Mouse (Mus musculus) thymus, adult 2 months (tissue): ENCODE data around the gene Ttc1. TPM values are rescaled to one million over a fixed set of nuclear protein-coding genes. Genes with fewer than 3 reads are reported as not detected.

ENCODE experiments used
- DNase-seq: peaks from one replicate; pipeline ENCODE4 v3.0.0; 2021
- H3K27ac ChIP-seq: fragments of 200-500 bp; 2 replicates; pipeline ENCODE4 v1.5.1; 2012; ENCODE audit warnings: low read length, control low read depth; ENCODE audit not compliant: control insufficient read depth, insufficient read depth
- H3K27me3 ChIP-seq: fragments of 200-500 bp; 2 replicates; pipeline ENCODE4 v1.6.1; 2012; ENCODE audit warnings: mild to moderate bottlenecking, low read length, moderate library complexity, mixed read lengths; ENCODE audit not compliant: control insufficient read depth, insufficient read depth
- H3K36me3 ChIP-seq: fragments of 200-500 bp; 2 replicates; pipeline ENCODE4 v1.6.1; 2012; ENCODE audit warnings: mild to moderate bottlenecking, low read length, moderate library complexity; ENCODE audit not compliant: control insufficient read depth, insufficient read depth
- H3K4me1 ChIP-seq: fragments of 200-500 bp; replicated peaks from 2 replicates; pipeline ENCODE4 v1.6.1; 2012; ENCODE audit warnings: low read length; ENCODE audit not compliant: control insufficient read depth, insufficient read depth
- H3K4me3 ChIP-seq: fragments of 200-500 bp; 2 replicates; pipeline ENCODE4 v1.5.1; 2012; ENCODE audit warnings: mild to moderate bottlenecking, low read length, control low read depth, moderate library complexity; ENCODE audit not compliant: control insufficient read depth, insufficient read depth
- CTCF ChIP-seq: fragments of 200-500 bp; IDR thresholded peaks from 2 replicates; pipeline ENCODE4 v1.5.1; 2012; ENCODE audit warnings: mild to moderate bottlenecking, control low read depth, low read length, moderate library complexity, borderline replicate concordance; ENCODE audit not compliant: control insufficient read depth, poor library complexity, insufficient read depth; ENCODE audit errors: extremely low read depth
- POLR2A ChIP-seq: fragments of 200-500 bp; IDR thresholded peaks from 2 replicates; pipeline ENCODE4 v1.6.1; 2012; ENCODE audit warnings: mild to moderate bottlenecking, low read length, control low read depth, moderate library complexity; ENCODE audit not compliant: control insufficient read depth, poor library complexity, insufficient read depth; ENCODE audit errors: extremely low read depth
- WGBS: fragments of 180-500 bp; shearing (Covaris S2); methylation state at CpG from one replicate; pipeline ENCODE4 v1.1.7; 2018; 5-methylcytosine and 5-hydroxymethylcytosine counted together
- polyA plus RNA-seq: library from polyadenylated mRNA; depleted of rRNA; stranded (reverse); fragments of >200 nt; gene quantifications from 2 replicates; pipeline ENCODE4 v1.2.3, GENCODE M21; 2012

Gene Ttc1
- polyA plus RNA-seq, 1 experiment: 12.1 TPM

DNA sequence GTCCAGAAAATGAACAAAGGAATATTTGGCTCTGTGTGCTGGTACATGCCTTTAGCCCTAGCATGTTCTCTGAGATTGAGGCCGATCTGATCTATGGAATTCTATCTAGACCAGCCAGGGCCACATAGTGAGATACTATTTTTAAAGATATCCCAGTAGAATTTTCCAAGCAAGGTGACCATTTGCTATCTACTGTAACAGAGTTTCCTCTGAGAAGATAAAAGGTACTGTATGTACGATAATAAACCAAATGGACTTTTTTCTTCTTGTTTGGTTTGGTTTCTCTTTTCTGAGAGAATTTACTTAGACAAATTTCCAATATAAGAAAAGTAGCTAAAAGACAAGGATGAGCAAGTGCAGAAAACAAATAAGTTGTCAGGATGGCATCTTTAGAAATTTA, 39.4 kb downstream of the Ttc1 start:
- TF ChIP-seq POLR2A (no peak), CTCF (no peak)
- H3K36me3 ChIP-seq: peaks cover 19% of the 10 kb centered on the region
- 97% methylated on average over 2 of the region's 2 CpGs for WGBS

DNA sequence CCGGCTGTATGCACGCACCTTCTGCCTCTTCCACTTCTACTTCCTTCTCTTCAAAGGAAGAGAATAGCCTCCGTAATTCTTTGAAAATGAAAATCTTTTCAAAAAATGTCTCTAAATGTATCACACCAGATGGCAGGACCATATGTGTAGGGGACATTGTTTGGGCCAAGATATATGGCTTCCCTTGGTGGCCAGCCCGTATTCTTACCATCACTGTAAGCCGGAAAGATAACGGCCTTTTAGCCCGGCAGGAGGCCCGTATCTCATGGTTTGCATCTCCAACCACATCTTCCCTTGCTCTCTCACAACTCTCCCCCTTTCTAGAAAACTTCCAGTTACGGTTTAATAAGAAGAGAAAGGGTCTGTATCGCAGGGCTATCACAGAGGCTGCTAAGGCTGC, 42.1 kb downstream of the Ttc1 start:
- H3K4me3 ChIP-seq: no peak overlapping the region
- H3K4me1 ChIP-seq: no peaks in the 10 kb centered on the region
- no peaks in the 10 kb centered on the region for H3K27me3 ChIP-seq
- TF ChIP-seq CTCF: no peak
- no peak for TF ChIP-seq POLR2A
- H3K27ac ChIP-seq: no peak overlapping the region
- H3K36me3 ChIP-seq: peaks cover 19% of the 10 kb centered on the region
- WGBS: 98% methylated on average over 10 of the region's 10 CpGs
- DNase-seq: no peak

More for the DNA sequence above, 39.4 kb downstream of the Ttc1 start:
- no peaks in the 10 kb centered on the region for H3K27me3 ChIP-seq
- no peak for DNase-seq
- no peak overlapping the region for H3K4me3 ChIP-seq
- H3K27ac ChIP-seq: no peak overlapping the region
- H3K4me1 ChIP-seq: no peaks in the 10 kb centered on the region

DNA sequence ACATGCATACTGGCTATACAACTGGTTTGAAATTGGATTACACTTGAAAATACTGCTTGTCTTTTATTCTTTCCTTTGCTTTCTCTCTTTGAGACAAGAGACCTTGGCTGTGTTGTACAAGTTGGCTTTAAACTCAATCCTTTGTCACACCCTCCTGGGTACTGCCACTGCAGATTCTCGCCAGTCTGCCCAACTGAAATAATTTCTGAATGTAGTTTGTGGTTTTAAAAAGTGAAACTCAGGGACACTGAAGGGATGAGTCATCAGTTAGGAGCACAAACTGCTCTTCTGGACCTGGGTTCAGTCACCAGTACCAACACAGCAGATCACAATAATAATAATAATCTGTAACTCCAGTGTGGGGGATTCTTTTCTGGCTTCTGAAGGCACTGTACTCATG, 44.3 kb downstream of the Ttc1 start:
- H3K27me3 ChIP-seq: no peaks in the 10 kb centered on the region
- H3K27ac ChIP-seq: no peak overlapping the region
- 49% methylated on average over 1 of the region's 1 CpGs for WGBS
- H3K4me1 ChIP-seq: no peaks in the 10 kb centered on the region
- H3K36me3 ChIP-seq: peaks cover 19% of the 10 kb centered on the region
- TF ChIP-seq CTCF (no peak), POLR2A (no peak)
- no peak overlapping the region for H3K4me3 ChIP-seq
- DNase-seq: no peak

DNA sequence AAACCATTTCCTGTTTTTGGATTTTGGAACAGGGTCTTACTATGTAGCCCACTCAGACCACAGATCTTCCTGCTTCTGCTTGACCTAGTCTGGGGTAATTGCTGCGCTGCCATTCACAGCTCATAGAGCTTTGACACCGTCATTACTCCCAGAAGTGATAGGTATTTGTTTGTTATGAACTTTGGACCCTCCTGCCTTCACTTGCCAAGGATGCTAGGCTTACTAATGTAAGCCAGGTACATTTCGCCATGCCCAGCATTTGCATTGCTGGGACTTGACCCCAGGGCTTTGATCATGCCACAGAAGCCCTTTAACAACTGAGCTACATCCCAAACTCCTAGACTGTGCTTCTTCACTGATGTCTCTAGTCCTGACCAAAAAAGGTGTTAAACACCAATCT, 47.5 kb downstream of the Ttc1 start:
- no peak overlapping the region for H3K27ac ChIP-seq
- DNase-seq: no peak
- peaks cover 18% of the 10 kb centered on the region for H3K36me3 ChIP-seq
- no peak overlapping the region for H3K4me3 ChIP-seq
- no peaks in the 10 kb centered on the region for H3K4me1 ChIP-seq
- no peaks in the 10 kb centered on the region for H3K27me3 ChIP-seq
- no peak for TF ChIP-seq POLR2A
- WGBS: 95% methylated on average over 3 of the region's 3 CpGs

DNA sequence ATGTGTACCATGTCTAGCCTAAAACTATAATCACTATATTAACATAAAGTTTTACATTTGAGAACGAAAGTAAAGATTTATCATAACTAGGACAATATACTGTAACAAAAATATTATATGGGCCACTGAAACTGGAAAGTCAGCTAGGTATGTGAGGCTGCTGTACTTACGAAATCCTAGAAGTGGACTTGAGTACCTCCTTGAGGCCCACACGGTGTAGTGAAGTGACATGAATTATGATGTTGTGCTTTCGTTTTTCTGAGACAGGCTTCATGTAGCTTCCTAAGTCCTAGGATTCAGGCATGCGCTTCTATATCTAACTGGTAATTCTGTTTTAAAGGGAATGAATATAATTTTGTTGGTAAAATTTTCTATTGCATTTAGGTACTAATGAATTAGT, 49.2 kb downstream of the Ttc1 start:
- 80% methylated on average over 5 of the region's 5 CpGs for WGBS
- TF ChIP-seq POLR2A (no peak), CTCF (no peak)
- H3K4me3 ChIP-seq: no peak overlapping the region
- H3K36me3 ChIP-seq: peaks cover 15% of the 10 kb centered on the region
- no peaks in the 10 kb centered on the region for H3K4me1 ChIP-seq
- no peak overlapping the region for H3K27ac ChIP-seq
- no peaks in the 10 kb centered on the region for H3K27me3 ChIP-seq
- DNase-seq: no peak

DNA sequence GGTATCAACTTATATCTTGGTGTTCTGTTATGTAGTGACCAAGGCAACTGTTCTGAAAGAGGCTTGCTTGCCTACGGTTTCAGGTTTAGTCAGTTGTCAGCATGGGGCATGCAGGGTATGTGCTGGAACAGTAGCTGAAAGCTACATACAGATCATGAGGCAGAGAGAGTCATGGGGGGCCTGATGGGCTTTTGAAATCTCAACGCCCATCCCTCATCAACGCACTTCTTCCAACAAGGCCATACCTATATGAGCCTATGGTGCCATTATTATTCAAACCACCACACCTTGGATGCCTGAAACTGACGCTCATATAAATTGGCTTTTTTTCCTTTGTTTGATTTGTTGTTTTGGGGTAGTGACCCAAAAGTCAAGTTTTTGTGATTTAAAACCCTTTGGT, 51.2 kb downstream of the Ttc1 start:
- H3K4me1 ChIP-seq: no peaks in the 10 kb centered on the region
- no peak overlapping the region for H3K4me3 ChIP-seq
- no peak overlapping the region for H3K27ac ChIP-seq
- no peak for DNase-seq
- TF ChIP-seq CTCF (no peak), POLR2A (no peak)
- peaks cover 30% of the 10 kb centered on the region for H3K36me3 ChIP-seq
- no peaks in the 10 kb centered on the region for H3K27me3 ChIP-seq
- WGBS: 95% methylated on average over 4 of the region's 4 CpGs

DNA sequence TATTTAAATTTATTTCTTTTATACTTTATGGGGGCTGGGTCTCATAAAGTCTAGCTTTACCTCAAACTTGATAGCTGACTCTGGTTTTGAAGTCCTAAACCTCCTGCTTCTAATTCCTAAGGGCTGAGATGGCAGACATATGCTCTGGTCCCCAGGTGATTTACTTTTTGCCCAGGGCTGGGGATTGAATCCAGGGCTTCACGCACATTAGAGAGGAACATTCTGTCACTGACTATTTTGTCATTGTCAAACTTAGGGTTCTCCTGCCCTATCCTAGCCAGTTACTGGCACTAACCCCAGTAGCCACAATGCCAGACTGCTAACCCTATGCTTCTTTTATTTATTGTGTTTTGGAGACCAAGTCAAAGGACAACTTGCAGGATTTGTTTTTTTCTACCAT, 59.0 kb downstream of the Ttc1 start:
- no peak overlapping the region for H3K4me3 ChIP-seq
- 95% methylated on average over 1 of the region's 1 CpGs for WGBS
- no peaks in the 10 kb centered on the region for H3K4me1 ChIP-seq
- H3K36me3 ChIP-seq: peaks cover 58% of the 10 kb centered on the region
- DNase-seq: no peak
- TF ChIP-seq CTCF (no peak), POLR2A (no peak)
- no peaks in the 10 kb centered on the region for H3K27me3 ChIP-seq
- H3K27ac ChIP-seq: no peak overlapping the region
